Mouse (Mus musculus) cortical plate, adult 2 months (tissue): ENCODE measurements around the gene Ccdc13.

Source experiments
- CTCF ChIP-seq: fragments of 200-500 bp; IDR thresholded peaks from 2 replicates; pipeline ENCODE4 v1.5.1; 2011; ENCODE audit warnings: mild to moderate bottlenecking, control low read depth, low read length; ENCODE audit not compliant: insufficient read depth; ENCODE audit errors: extremely low read depth
- POLR2A ChIP-seq: fragments of 200-500 bp; IDR thresholded peaks from 2 replicates; pipeline ENCODE4 v1.6.1; 2011; ENCODE audit warnings: mild to moderate bottlenecking, low read length, control low read depth; ENCODE audit not compliant: insufficient read depth; ENCODE audit errors: extremely low read depth

DNA sequence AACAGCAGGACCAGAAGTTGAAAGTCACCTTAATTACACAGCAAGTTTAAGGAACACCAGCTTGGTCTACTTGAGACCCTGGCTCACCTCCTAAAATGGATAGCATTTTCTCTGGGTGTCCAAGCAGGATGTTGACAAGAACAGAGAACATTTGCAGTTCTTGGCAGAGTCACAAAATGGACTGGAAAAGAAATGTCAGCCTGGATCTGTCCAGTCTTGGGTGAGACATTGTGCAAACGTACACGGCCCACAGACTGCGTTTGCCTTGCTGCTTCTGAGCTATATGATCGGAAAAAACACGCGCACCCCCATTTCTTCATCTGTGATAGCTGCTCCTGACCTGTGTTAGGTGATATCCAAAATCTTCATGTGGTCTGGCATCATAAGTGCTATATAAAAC, 28.4 kb upstream of the Ccdc13 start:
- TF ChIP-seq CTCF = no peak
- no peak for TF ChIP-seq POLR2A
